In the genomic region with DNA sequence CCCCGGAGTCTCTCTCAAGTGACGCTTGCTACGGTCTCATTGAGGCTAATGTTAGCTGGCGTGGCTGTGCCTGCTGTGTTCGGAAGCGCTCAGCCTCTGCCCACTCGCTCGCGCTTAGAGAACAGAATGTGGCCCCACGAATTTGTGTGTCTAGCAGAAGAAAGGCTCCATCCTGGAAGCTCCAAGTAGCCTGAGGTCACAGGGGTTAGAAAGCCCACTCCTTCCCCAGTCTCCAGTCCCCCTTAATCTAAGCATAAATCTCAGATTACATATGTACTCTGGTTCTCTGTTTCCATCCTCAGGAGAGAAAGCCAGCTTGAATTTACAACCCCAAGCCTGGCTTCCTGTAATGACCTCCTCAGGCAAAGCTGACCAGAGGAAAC, we compare ENCODE assay signal across 8 mouse cellular contexts.
DNase-seq lines count a peak whose midpoint lies in the region; ATAC-seq and TF ChIP-seq lines count a peak whose summit lies in the region.

No protein-coding gene starts in this region.

- DNase-seq in gastrocnemius, adult 2 months, result no peak
- no peak for DNase-seq in gastrocnemius, adult 8-10 months (ENCODE audit: low spot score in 2 of 2)
- peak; percentile 71 for DNase-seq in CD4-positive helper T cell, adult 2 months (ENCODE audit: low read depth, low spot score)
- DNase-seq in limb, embryonic 14.5 days (ENCODE audit: low spot score), result no peak
- DNase-seq in layer of hippocampus, postnatal 36 days, result no peak
- no peak for DNase-seq in testis, postnatal 14 days (ENCODE audit: low spot score)
- no peak for DNase-seq in left cerebral cortex, adult 11 months (ENCODE audit: low spot score)

- no peaks in the 10 kb centered on the region for H3K36me3 ChIP-seq in forebrain, embryonic 12.5 days (replicated peaks)
- H3K36me3 ChIP-seq in limb, embryonic 14.5 days (ENCODE audit: control insufficient read depth, insufficient read depth, low read length), result no peaks in the 10 kb centered on the region

- ATAC-seq in forebrain, embryonic 12.5 days (ENCODE audit: low FRiP score), result peak; percentile 65
- ATAC-seq in limb, embryonic 14.5 days (ENCODE audit: low FRiP score, low read depth), result no peak; the same call in 1 of the 2 replicates

- H3K27me3 ChIP-seq in forebrain, embryonic 12.5 days, result no peaks in the 10 kb centered on the region
- H3K27me3 ChIP-seq in limb, embryonic 14.5 days (ENCODE audit: control insufficient read depth, insufficient read depth, low read length), result no peaks in the 10 kb centered on the region

- peaks cover 16% of the 10 kb centered on the region for H3K4me1 ChIP-seq in forebrain, embryonic 12.5 days
- peaks cover 37% of the 10 kb centered on the region for H3K4me1 ChIP-seq in limb, embryonic 14.5 days (ENCODE audit: control insufficient read depth, insufficient read depth, low read length)

- intact Hi-C loops in gastrocnemius, adult 2 months (cut with DNase I), result loop anchor here (5.0 kb wide), 1 partner anchor 74 kb away; the partner anchor contains the start of genes Arf6 and Gm9887

- H3K27ac ChIP-seq in gastrocnemius, adult 2 months, result peak overlapping the region; percentile 81
- H3K27ac ChIP-seq in forebrain, embryonic 12.5 days, result peak overlapping the region; percentile 75
- H3K27ac ChIP-seq in limb, embryonic 14.5 days (replicated peaks; ENCODE audit: low read depth, low read length), result peak overlapping the region; percentile 44

- no peak for TF ChIP-seq CTCF in gastrocnemius, adult 2 months (IDR thresholded peaks at IDR 0.05)

- no peak for TF ChIP-seq POLR2A in limb, embryonic 14.5 days (IDR thresholded peaks at IDR 0.05; ENCODE audit: borderline replicate concordance, extremely low read depth, insufficient read depth, insufficient read length)

- H3K4me3 ChIP-seq in gastrocnemius, adult 2 months, result peak overlapping the region; percentile 63
- H3K4me3 ChIP-seq in forebrain, embryonic 12.5 days (replicated peaks), result peak overlapping the region; percentile 18
- no peak overlapping the region for H3K4me3 ChIP-seq in limb, embryonic 14.5 days (replicated peaks; ENCODE audit: low read length)

- peak overlapping the region; percentile 46 for H3K4me2 ChIP-seq in forebrain, embryonic 12.5 days
- peak overlapping the region; percentile 36 for H3K4me2 ChIP-seq in limb, embryonic 14.5 days (replicated peaks; ENCODE audit: low read depth, low read length, severe bottlenecking)

- WGBS in forebrain, embryonic 12.5 days, result 16% methylated on average over 10 of the region's 10 CpGs
- WGBS in limb, embryonic 14.5 days, result 6% methylated on average over 10 of the region's 10 CpGs

- H3K9ac ChIP-seq in forebrain, embryonic 12.5 days, result 0 out of 2 replicates have a peak overlapping the region, but pooled peaks have one; percentile 21
- no peak overlapping the region for H3K9ac ChIP-seq in limb, embryonic 14.5 days (ENCODE audit: low read depth, low read length, severe bottlenecking)

- no peaks in the 10 kb centered on the region for H3K9me3 ChIP-seq in forebrain, embryonic 12.5 days
- no peaks in the 10 kb centered on the region for H3K9me3 ChIP-seq in limb, embryonic 14.5 days (ENCODE audit: control insufficient read depth, low read length)
